Mouse (Mus musculus) midbrain, embryonic 12.5 days (tissue): ENCODE data around the gene Wnt6. TPM values are rescaled to one million over a fixed set of nuclear protein-coding genes. Genes with fewer than 3 reads are reported as not detected.
"Not testable (repeated sequence)": the region's sequence is repeated elsewhere in the genome, so short reads cannot be mapped to it uniquely, and the experiment has no call there.

ENCODE experiments used
- ATAC-seq: fragments of 200-750 bp; cut with Nextera tagmentation; 2 replicates; pipeline ENCODE4 v1.8.0; 2017; ENCODE audit warnings: low read depth, moderate TSS enrichment, moderate library complexity; ENCODE audit not compliant: low FRiP score
- H3K27ac ChIP-seq: fragments of 300-500 bp; sonication (generic); replicated peaks from 2 replicates; pipeline ENCODE4 v1.5.1; 2016; ENCODE audit warnings: mild to moderate bottlenecking
- H3K27me3 ChIP-seq: fragments of 300-500 bp; sonication (generic); 2 replicates; pipeline ENCODE4 v1.6.1; 2016; ENCODE audit warnings: mild to moderate bottlenecking
- H3K36me3 ChIP-seq: fragments of 300-500 bp; sonication (generic); 2 replicates; pipeline ENCODE4 v1.6.1; 2016
- H3K4me1 ChIP-seq: fragments of 300-500 bp; sonication (generic); 2 replicates; pipeline ENCODE4 v1.6.1; 2016
- H3K4me2 ChIP-seq: fragments of 300-500 bp; sonication (generic); replicated peaks from 2 replicates; pipeline ENCODE4 v1.6.1; 2016; ENCODE audit warnings: mild to moderate bottlenecking, moderate library complexity
- H3K4me3 ChIP-seq: fragments of 300-500 bp; sonication (generic); 2 replicates; pipeline ENCODE4 v1.5.1; 2016; ENCODE audit warnings: mild to moderate bottlenecking
- H3K9ac ChIP-seq: fragments of 300-500 bp; sonication (generic); replicated peaks from 2 replicates; pipeline ENCODE4 v1.6.1; 2016; ENCODE audit warnings: mild to moderate bottlenecking, moderate library complexity
- H3K9me3 ChIP-seq: fragments of 300-500 bp; sonication (generic); 2 replicates; pipeline ENCODE4 v1.6.1; 2016; ENCODE audit warnings: mild to moderate bottlenecking
- WGBS: fragments of 180-500 bp; shearing (Covaris S2); methylation state at CpG from one replicate; pipeline ENCODE4 v1.1.7; 2016; 5-methylcytosine and 5-hydroxymethylcytosine counted together
- polyA plus RNA-seq: library from polyadenylated mRNA; unstranded; fragments of >200 nt; fragmentation: Nextera tagmentation; extraction: Ambion mirVana; gene quantifications from 2 replicates; pipeline ENCODE4 v1.2.1, GENCODE M21; 2016

Wnt6 gene
- polyA plus RNA-seq, 1 experiment from 2014 or later: 7.9 TPM

GRCm38 (mm10) chr1:74814931-74815647 lies 43.4 kb downstream of the Wnt6 start:
- peaks cover 10% of the 10 kb centered on the region; the same call in 1 of the 2 replicates for H3K27me3 ChIP-seq
- WGBS: 76% methylated on average over 9 of the region's 9 CpGs
- H3K9ac ChIP-seq: no peak overlapping the region
- H3K27ac ChIP-seq: no peak overlapping the region
- H3K4me2 ChIP-seq: no peak overlapping the region
- H3K4me3 ChIP-seq: no peak overlapping the region
- no peaks in the 10 kb centered on the region for H3K36me3 ChIP-seq
- ATAC-seq: no peak
- no peaks in the 10 kb centered on the region for H3K9me3 ChIP-seq
- peaks cover 7% of the 10 kb centered on the region; the same call in 1 of the 2 replicates for H3K4me1 ChIP-seq

GRCm38 (mm10) chr1:74815965-74816364 lies 44.3 kb downstream of the Wnt6 start:
- not testable (repeated sequence) for H3K27ac ChIP-seq, H3K4me3 ChIP-seq
- 88% methylated on average over 6 of the region's 6 CpGs for WGBS

GRCm38 (mm10) chr1:74816612-74817199 lies 45.0 kb downstream of the Wnt6 start:
- no peaks in the 10 kb centered on the region for H3K36me3 ChIP-seq
- peak overlapping the region; percentile 59 for H3K4me2 ChIP-seq
- peak overlapping the region; percentile 80 for H3K9ac ChIP-seq
- peak overlapping the region; percentile 91 for H3K27ac ChIP-seq
- 6% methylated on average over 38 of the region's 38 CpGs for WGBS
- peaks cover 10% of the 10 kb centered on the region; the same call in 1 of the 2 replicates for H3K27me3 ChIP-seq
- no peaks in the 10 kb centered on the region for H3K9me3 ChIP-seq
- H3K4me1 ChIP-seq: peaks cover 7% of the 10 kb centered on the region; the same call in 1 of the 2 replicates
- peak overlapping the region; percentile 69 for H3K4me3 ChIP-seq
- ATAC-seq: peak; percentile 88

More at GRCm38 (mm10) chr1:74815965-74816364, 44.3 kb downstream of the Wnt6 start:
- not testable (repeated sequence) for H3K4me1 ChIP-seq, H3K9me3 ChIP-seq, H3K4me2 ChIP-seq, H3K27me3 ChIP-seq, H3K36me3 ChIP-seq, H3K9ac ChIP-seq, ATAC-seq

GRCm38 (mm10) chr1:74817219-74817618 lies 45.5 kb downstream of the Wnt6 start:
- H3K27ac ChIP-seq: peak overlapping the region; percentile 91
- H3K4me2 ChIP-seq: peak overlapping the region; percentile 59
- peaks cover 10% of the 10 kb centered on the region; the same call in 1 of the 2 replicates for H3K27me3 ChIP-seq
- H3K36me3 ChIP-seq: no peaks in the 10 kb centered on the region
- H3K4me1 ChIP-seq: peaks cover 7% of the 10 kb centered on the region; the same call in 1 of the 2 replicates
- H3K4me3 ChIP-seq: peak overlapping the region; percentile 69
- H3K9me3 ChIP-seq: no peaks in the 10 kb centered on the region
- 16% methylated on average over 14 of the region's 14 CpGs for whole genome bisulfite sequencing
- peak overlapping the region; percentile 80 for H3K9ac ChIP-seq
- peak; percentile 21; the same call in 1 of the 2 replicates for ATAC-seq

GRCm38 (mm10) chr1:74818509-74818908 lies 46.8 kb downstream of the Wnt6 start:
- no peak for ATAC-seq
- peaks cover 3% of the 10 kb centered on the region; the same call in 1 of the 2 replicates for H3K27me3 ChIP-seq
- H3K36me3 ChIP-seq: no peaks in the 10 kb centered on the region
- peaks cover 7% of the 10 kb centered on the region; the same call in 1 of the 2 replicates for H3K4me1 ChIP-seq
- H3K9ac ChIP-seq: no peak overlapping the region
- no peaks in the 10 kb centered on the region for H3K9me3 ChIP-seq
- WGBS: 100% methylated on average over 1 of the region's 1 CpGs
- no peak overlapping the region for H3K4me2 ChIP-seq
- no peak overlapping the region for H3K27ac ChIP-seq
- no peak overlapping the region for H3K4me3 ChIP-seq

GRCm38 (mm10) chr1:74823598-74823997 lies 51.9 kb downstream of the Wnt6 start:
- 95% methylated on average over 4 of the region's 4 CpGs for WGBS
- ATAC-seq, H3K27me3 ChIP-seq, H3K4me3 ChIP-seq, H3K9me3 ChIP-seq, H3K36me3 ChIP-seq, H3K9ac ChIP-seq, H3K4me2 ChIP-seq: not testable (repeated sequence)
- peaks cover 14% of the 10 kb centered on the region for H3K4me1 ChIP-seq
- H3K27ac ChIP-seq: peak overlapping the region; percentile 82; the same call in 1 of the 2 replicates

- peak; percentile 84 for ATAC-seq
- 7% methylated on average over 14 of the region's 14 CpGs for WGBS
- Histone ChIP-seq H3K9ac (no peak overlapping the region), H3K27me3 (no peaks in the 10 kb centered on the region), H3K27ac (peak overlapping the region; percentile 82), H3K4me1 (peaks cover 14% of the 10 kb centered on the region), H3K4me3 (no peak overlapping the region), H3K9me3 (no peaks in the 10 kb centered on the region), H3K4me2 (peak overlapping the region; percentile 5; the same call in 1 of the 2 replicates), H3K36me3 (no peaks in the 10 kb centered on the region)
Measured at GRCm38 (mm10) chr1:74824518-74825302, 53.0 kb downstream of the Wnt6 start.

GRCm38 (mm10) chr1:74830061-74830460 lies 58.4 kb downstream of the Wnt6 start:
- H3K4me3 ChIP-seq: no peak overlapping the region
- no peaks in the 10 kb centered on the region for H3K36me3 ChIP-seq
- ATAC-seq: no peak
- H3K27me3 ChIP-seq: no peaks in the 10 kb centered on the region
- peaks cover 7% of the 10 kb centered on the region for H3K4me1 ChIP-seq
- 84% methylated on average over 9 of the region's 9 CpGs for WGBS
- H3K9ac ChIP-seq: no peak overlapping the region
- H3K4me2 ChIP-seq: no peak overlapping the region
- no peak overlapping the region for H3K27ac ChIP-seq
- H3K9me3 ChIP-seq: no peaks in the 10 kb centered on the region

GRCm38 (mm10) chr1:74833255-74833654 lies 61.6 kb downstream of the Wnt6 start:
- ATAC-seq: no peak
- Histone ChIP-seq H3K9ac (no peak overlapping the region), H3K27me3 (no peaks in the 10 kb centered on the region), H3K27ac (no peak overlapping the region), H3K4me1 (no peaks in the 10 kb centered on the region), H3K4me2 (no peak overlapping the region), H3K9me3 (no peaks in the 10 kb centered on the region), H3K4me3 (no peak overlapping the region), H3K36me3 (no peaks in the 10 kb centered on the region)
- WGBS: 84% methylated on average over 3 of the region's 3 CpGs
